Mouse (Mus musculus) kidney, adult 2 months (tissue): ENCODE results near the gene Gm38431.

Source experiments
- CTCF ChIP-seq: fragments of 200-500 bp; conservative IDR thresholded peaks from 2 replicates; pipeline ENCODE4 v1.5.1; 2011; ENCODE audit warnings: low read depth, mild to moderate bottlenecking, control low read depth, low read length, moderate library complexity, mixed read lengths; ENCODE audit not compliant: insufficient read depth, insufficient read length
- POLR2A ChIP-seq: fragments of 200-500 bp; IDR thresholded peaks from one replicate; pipeline ENCODE4 v1.6.1; 2011; ENCODE audit warnings: low read depth, low read length, control low read depth

GRCm38 (mm10) chr9:21113751-21114150, 22.0 kb upstream of the Gm38431 start:
- TF ChIP-seq CTCF (no peak), POLR2A (no peak)
